Mouse (Mus musculus) bone marrow, adult 2 months (tissue): ENCODE results near the gene Fndc8.

ENCODE experiments used
- CTCF ChIP-seq: fragments of 200-500 bp; IDR thresholded peaks from 2 replicates; pipeline ENCODE4 v1.5.1; 2011; ENCODE audit warnings: low read length, control low read depth; ENCODE audit not compliant: control insufficient read depth, insufficient read depth
- POLR2A ChIP-seq: fragments of 200-500 bp; IDR thresholded peaks from 2 replicates; pipeline ENCODE4 v1.6.1; 2011; ENCODE audit warnings: low read depth, mild to moderate bottlenecking, control low read depth, low read length, borderline replicate concordance; ENCODE audit not compliant: control insufficient read depth

- no peak for TF ChIP-seq CTCF
- TF ChIP-seq POLR2A: no peak
Measured at GRCm38 (mm10) chr11:82874924-82875323, 17.0 kb upstream of the Fndc8 start.
